Mouse (Mus musculus): ENCODE data around the gene Irgm2.
"Not testable (repeated sequence)": the region's sequence is repeated elsewhere in the genome, so short reads cannot be mapped to it uniquely, and the experiment has no call there.

Gene Irgm2

DNA sequence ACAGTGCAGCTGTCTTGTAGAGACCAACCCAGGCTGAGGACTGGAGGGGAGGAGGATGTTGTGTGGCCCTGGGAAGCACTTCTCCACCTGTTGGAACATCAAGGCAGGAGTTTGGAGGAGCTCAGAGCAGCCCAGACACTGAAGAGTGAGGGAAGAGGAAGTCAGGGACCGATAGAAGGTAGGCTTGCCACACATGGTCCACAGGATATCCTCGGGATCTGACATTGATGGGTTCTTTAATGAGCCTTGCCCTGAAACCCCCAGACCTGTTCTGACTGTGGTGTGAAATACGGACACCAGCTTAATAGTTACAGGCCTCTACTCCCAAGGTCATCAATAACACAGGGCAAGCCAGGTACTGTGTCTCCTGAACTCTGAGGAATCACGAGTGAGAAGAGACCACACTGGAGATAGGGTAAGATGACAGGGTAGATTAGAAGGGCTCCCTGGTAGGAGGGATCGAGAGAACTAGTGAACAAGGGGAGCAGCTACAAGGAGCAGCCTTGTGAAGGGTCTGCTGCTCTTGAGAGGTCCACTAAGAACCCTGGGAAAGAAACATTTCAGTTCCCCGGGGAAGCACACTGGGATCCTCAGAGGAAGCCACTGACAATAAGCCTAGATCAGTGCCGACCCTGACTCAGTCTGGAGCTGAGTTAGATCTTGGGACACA is 14.4 kb downstream of the Irgm2 start:
- DNase-seq (ENCODE audit: extremely low spot score, low spot score), result no peak

DNA sequence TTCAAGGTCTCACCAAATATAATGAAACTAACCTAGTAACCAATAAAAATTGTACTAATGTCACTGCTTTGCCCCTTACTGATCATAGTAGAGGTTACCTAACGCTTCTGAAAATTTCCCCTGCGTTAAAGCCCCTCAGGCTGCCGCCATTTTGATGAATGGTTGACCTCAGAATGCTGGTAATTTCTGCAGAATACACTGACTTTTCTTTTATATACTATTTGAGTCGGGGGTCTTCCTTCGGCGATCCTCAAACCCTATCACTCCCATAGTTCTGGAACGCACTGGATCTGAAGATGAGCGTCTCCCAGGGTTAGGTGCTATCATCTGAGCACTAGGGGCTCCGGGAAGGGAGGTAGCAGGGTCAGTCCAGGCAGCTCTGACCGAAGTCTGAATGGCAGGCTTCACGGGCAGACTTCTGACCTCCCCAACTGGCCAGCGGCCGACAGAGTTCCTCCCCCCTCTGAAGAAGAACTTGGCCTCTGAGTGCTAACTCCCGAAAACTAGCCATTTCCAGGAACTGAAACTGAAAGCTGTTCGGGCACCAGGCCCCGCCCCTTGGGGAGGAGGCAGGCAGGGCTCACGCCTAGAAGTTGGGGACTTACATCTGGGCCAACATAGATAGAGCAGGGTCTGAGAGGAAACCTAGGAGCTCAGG is 15.1 kb downstream of the Irgm2 start:
- DNase-seq (ENCODE audit: extremely low spot score, low spot score), result peak; percentile 27

DNA sequence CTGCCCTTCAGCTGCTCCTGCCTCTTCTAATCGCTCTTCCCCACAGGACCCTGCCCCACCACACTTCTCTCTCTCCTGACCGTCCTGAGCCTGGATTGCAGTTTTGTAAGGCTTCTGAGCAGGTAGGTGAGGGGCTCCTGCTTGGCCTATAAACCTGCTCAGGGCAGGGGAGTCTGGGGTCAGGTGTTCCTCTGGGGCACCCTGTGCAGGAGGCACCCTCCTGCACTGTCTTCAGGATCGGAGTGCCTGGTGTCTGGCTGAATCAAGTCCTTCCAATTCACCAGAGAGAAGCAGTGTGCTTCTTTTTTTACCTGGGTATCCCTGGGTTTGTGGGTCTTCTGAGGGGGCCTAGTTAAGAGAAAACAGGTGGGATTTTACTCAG is 15.6 kb downstream of the Irgm2 start:
- not testable (repeated sequence) for DNase-seq (ENCODE audit: extremely low spot score, low spot score)

DNA sequence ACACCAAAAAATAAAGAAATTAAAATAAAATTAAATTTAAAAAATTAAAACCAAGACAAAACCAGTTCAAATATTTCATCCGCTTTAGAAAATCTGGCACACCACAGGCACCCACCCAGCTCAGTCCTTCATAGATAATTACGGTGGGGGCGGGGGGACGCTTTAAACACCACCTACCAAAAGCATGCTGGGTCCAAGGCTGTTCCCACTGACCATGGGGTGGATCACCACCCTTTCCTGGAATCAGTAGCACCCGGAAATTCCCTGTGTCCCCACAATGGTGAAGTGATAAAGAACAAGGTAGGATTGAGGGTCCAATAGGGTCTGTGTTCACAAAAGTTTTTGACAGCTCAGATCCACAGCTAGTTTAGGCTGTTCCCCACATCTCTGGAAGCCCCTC is 16.4 kb downstream of the Irgm2 start:
- no peak for DNase-seq (ENCODE audit: extremely low spot score, low spot score)

DNA sequence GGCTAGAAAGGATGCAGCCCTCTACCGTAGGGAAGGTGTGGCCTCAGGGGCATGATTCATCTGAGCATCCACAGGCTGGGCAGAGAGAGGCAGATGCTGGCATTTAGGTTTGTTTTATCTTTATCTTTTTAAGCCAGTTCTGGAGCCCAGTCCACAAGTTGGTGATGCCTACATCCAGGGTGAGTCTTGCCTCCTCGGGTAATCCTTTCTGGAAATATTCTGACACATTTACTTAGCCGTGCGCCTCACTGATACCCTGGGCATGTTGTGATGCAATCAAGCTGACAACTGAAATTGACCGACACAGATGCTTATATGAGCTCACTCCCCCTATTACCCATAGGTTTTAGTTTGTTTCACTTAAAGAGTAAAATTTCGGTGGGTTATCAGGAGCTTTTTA is 17.4 kb downstream of the Irgm2 start:
- DNase-seq (ENCODE audit: extremely low spot score, low spot score), result no peak

DNA sequence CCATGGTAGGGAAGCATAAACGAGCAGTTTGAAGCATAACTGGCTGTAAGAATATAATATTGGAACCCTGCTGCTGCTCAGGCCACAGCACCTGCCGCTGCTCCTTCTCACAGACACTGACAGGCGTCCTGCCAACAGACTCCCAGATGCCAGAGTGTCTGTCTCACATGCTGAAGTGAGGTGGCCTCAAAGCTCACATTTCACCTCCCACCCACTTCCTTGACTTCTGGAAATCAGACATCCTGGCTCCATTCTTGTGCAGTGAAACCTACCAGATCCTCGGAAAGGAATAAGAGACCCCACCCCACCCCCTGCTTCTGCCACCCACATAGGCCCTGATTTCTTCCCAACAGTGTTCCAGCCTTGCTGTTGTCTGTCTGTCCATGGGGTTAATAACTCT is 24.3 kb downstream of the Irgm2 start:
- DNase-seq (ENCODE audit: extremely low spot score, low spot score), result no peak

DNA sequence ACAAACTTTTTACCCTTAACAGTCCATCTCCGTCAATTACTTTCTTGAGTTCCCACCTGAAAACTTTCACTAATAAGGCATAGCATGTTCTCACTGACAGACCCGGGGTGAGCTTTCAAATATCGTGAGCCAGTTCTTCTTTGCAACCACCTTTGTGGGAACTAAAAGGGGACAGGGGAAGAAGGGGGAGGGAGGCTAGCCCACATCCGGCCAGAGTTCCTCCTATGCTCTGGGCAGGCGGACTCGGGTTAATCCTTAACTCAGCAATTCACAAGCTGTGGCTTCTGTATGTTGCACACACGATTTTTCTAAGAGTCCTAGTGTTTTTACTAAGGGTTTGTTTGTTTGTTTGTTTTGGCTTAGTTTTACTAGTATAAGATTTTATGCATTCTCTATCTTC is 24.9 kb downstream of the Irgm2 start:
- DNase-seq (ENCODE audit: extremely low spot score, low spot score), result no peak

DNA sequence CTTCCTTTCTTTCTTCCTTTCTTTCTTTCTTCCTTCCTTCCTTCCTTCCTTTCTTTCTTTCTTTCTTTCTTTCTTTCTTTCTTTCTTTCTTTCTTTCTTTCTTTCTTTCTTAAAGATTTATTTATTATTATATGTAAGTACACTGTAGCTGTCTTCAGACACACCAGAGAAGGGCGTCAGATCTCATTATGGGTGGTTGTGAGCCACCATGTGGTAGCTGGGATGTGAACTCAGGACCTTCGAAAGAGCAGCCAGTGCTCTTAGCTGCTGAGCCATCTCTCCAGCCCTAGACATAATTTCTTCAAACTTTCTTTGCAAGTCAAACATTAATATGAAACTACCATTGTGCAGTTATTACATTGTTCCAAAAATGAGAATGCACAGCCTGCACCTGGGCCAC is 25.5 kb downstream of the Irgm2 start:
- DNase-seq (ENCODE audit: extremely low spot score, low spot score), result not testable (repeated sequence)

DNA sequence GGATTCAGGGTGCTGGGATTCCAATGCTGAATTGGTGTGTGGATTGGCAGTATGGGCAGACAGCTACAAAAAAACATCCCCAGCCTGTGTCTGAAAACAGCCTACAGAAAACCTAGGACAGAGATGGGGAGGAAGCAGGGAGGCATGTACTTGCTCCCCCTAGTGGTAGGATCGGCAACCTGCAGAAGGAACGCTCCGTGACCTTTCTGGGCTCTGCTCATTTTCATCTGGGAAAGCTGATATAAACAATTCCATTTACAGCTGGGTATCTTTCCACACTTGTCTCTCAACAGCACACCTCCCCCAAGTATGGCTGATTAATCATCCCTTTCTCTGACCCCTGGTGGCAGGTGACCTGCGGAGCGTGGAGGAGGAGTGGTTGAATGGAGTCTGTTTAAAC is 26.2 kb downstream of the Irgm2 start:
- DNase-seq (ENCODE audit: extremely low spot score, low spot score), result peak; percentile 81

DNA sequence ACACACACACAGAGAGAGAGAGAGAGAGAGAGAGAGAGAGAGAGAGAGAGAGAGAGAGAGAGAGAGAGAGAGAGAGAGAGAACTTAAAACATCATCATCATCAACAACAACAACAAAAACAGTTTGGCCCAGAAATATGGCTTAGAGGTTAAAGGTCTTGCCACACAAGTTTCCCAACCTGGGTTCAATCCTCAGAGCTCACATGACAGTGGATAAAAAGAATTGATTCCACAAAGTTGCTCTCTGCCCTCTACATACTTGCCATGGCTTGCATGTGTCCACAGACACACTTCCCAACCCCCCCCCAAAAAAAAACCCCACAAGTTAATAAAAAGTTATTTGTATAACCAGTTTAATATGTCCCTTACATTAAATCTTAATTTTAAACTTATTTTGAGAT is 27.0 kb downstream of the Irgm2 start:
- DNase-seq (ENCODE audit: extremely low spot score, low spot score), result no peak

DNA sequence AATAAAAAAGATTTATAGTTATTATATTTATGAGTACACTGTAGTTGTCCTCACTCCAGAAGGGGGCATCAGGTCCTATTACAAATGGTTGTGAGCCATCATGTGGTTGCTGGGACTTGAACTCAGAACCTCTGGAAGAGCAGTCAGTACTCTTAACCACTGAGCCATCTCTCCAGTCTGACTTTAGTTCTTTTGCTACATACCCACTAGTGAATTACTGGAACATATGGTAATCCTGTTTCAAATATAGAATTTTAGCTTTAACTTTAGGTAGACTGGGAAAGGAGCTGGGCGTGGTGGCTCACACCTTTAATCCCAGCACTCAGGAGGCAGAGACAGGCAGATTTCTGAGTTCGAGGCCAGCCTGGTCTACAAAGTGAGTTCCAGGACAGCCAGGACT is 28.6 kb downstream of the Irgm2 start:
- DNase-seq (ENCODE audit: extremely low spot score, low spot score), result not testable (repeated sequence)

DNA sequence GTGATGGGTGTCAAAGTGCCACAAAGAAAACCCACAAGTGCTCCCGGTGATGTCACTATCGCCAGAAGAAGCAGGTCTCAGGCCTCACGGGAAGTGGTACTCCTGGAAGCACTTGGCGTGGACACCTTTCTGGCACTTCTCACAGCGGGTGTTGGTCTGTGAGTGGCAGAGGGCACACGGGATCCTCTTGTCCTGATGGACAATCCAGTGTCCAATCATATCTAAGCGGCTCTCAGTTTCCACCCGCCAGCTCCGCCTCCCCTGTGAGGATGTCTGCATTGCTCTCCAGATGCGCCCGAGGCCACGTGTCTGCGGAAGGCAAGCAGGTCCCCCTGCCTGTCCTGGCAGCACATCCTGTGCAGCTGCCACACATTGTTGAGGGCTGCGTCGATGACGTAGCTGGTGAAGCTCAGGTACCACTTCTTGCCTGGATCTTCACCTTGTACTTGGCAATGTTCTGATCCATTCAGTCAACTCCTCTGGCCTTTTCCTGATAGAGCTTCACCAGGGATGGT is 31.0 kb downstream of the Irgm2 start:
- no peak for DNase-seq (ENCODE audit: extremely low spot score, low spot score)

DNA sequence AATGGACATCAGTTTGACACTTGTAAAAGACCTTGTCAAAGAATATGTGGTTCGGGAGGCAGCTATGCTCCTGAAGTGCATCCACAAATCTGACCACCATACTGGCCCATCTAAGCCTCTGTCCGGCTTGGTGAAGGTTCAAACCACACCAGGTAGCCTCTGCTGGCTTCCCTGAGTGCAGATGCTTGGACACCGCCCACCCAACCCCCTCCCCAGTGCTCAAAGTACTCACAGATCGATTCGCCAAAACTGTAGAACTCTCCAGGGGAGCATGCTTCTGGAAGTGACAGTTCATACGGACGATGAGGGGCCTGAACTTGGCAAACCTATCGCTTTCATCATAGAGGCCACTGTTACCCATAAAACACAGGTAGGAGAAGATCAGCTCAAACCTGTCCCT is 31.7 kb downstream of the Irgm2 start:
- DNase-seq (ENCODE audit: extremely low spot score, low spot score), result no peak

DNA sequence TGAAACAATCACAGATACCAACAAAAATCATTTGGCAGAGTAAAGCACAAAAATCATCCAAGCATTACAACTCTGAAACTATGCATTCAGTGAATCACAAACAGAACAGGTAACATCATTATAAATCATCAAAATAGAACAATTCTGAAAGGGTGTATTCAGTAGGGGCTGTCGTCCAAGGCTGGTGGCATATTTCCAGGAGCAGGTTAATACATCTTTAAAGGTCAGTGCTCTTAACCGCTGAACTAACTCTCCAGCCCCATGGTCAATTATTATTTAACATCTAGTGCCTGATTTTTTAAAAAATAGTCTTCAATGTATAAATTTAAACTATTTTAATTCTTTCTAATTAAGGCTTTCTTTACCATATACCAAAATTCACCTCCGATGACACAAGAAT is 35.1 kb downstream of the Irgm2 start:
- DNase-seq (ENCODE audit: extremely low spot score, low spot score), result not testable (repeated sequence)

DNA sequence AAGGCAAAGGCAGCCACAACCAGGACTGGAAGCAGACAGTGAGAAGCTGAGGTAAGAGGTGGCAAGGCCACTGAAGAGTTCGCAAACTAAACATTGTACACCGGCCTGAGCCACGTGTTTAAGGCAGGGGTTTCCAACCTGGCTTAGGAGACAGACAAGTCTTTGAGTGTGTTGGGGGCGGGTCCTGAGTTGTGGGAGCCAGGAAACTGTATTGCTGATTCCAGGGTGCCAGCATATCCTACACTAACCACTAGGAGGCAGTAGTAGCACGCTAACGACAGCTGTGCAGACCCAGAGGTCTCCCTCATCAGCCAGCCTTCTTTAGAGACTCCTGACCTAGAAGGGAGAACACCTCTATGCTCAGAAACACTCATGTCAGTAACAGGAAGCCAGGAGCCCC is 35.7 kb downstream of the Irgm2 start:
- peak; percentile 38 for DNase-seq (ENCODE audit: extremely low spot score, low spot score)

DNA sequence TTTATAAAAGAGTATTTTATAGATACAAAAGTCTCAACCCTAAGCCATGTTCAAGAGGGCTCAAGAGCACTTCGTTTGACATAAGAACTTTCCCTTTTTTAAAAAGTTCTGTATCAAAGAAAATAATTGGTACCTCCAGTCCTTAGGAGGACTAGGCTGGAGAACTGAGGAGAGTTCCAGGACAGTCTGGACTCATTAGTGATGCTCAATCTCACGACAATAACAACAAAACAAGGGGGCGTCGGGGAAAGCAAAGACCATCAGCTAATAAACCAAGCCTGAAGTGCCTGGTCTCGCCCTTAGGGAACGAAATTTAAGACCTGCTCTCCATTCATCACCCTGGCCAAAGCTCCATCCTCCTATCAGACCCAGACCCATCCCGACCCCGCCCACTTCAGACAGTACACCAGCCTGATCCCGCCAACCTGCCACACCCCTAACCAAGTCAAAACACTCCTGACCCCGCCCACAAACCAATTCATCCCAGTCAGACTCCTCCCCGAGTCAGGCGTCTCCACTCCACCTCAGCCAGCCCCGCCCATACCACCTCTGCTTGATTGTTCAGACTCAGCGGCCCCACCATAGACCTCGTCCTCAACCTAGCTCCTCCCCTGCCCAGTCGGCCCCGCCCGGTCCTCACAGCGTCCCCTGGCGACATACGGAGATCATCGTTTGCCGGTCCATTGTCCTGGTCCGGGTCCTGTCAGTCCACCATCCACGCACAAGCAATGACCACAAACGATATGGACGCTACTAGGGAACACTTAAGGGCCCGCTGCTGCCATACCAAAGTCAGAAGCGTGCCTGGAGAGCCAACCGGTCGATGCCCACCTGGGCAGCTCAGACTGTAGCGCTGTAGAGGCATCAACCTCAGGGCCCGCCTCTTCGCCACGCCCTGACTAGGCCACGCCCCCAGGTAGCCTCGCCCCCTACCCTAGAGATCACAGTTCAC is 39.7 kb downstream of the Irgm2 start:
- peak; percentile 79 for DNase-seq (ENCODE audit: extremely low spot score, low spot score)

DNA sequence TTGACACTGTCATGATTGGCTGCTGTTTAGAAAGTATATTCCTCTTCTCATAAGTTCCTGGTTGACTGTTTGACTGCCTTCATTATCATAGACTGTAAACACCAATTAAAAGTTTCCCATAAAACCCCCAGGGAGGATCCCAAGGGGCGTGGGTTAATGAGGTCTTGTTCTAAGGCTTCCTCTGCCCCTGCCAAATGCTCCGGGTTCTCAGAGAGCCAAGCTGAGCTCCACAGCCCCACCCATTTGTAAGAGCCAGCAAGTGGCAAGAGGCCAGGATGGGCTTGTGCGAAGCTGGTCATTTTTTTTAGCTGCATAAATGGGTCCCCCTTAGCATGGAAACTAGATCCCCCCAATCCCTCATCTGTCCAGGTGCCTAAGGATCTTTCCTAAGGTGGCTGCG is 47.9 kb downstream of the Irgm2 start:
- DNase-seq (ENCODE audit: extremely low spot score, low spot score), result no peak

DNA sequence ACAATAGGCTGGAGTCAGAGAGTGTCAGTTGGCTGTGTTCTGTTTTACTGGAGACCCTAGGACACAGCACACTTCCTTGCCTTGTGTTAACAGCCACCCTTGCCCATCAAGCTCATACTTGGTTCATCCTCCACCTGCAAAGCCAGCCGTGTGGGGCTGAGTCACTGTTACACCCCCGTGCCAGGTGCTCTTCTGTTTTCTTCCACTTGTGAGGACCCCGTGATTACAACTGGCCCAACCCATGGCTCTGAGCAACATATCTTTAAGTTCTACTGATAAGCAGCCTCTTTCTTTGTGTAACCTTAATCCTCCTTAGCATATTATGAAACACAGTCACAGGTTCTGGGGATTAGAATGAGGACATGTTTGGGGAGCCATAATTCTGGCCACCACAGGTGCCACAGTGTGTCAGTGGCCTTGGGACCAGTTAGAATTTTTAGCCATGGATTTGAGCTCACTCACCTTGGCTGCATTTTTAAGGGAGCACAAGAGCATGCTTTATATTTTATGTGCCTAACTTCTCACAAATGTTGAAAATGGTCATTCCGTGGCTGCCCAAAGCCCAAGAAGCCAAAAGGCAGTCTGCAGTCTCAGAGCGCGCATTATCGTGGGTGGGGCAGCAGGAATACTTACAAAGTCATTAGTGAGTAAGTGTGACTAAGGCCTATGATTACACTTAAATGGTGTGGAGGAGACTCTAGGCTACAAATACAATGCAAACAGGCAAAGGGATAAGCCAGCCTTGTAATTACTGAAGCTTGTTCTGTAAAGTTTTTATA is 50.0 kb downstream of the Irgm2 start:
- no peak for DNase-seq (ENCODE audit: extremely low spot score, low spot score)

DNA sequence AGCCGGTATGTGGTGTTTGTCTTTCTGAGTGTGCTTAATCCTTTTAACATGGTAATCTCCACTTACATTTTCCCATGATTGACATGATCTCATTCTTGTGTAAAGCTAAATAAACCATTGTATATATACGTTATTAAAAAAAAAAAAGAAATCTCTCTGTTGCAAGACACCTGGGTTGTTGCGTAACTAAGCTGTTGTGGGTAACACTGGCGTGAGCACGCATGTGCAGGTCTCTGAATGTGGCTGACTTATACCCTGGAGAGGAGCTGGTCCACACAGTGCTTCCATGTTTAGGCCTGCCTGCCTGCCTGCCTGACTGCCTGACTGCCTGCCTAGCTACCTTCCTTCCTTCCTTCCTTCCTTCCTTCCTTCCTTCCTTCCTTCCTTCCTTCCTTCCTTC is 51.1 kb downstream of the Irgm2 start:
- no peak for DNase-seq (ENCODE audit: extremely low spot score, low spot score)

DNA sequence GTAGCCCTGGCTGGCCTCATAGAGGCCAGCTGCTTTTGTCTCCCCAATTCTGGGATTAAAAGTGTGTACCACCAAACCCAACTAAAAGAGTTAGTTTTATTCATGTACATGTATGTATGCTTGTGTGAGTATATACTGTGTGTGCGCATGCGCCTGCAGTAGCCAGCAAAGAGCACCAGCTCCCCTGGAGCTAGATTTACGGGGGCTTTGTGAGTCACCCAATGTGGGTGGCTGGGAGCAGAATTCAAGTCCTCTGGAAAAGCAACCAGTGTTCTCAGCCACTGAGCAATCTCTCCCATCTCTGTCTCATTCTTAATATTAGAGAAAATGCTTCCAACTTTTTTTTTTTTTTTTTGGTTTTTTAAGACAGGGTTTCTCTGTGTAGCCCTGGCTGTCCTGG is 55.0 kb downstream of the Irgm2 start:
- no peak for DNase-seq (ENCODE audit: extremely low spot score, low spot score)

DNA sequence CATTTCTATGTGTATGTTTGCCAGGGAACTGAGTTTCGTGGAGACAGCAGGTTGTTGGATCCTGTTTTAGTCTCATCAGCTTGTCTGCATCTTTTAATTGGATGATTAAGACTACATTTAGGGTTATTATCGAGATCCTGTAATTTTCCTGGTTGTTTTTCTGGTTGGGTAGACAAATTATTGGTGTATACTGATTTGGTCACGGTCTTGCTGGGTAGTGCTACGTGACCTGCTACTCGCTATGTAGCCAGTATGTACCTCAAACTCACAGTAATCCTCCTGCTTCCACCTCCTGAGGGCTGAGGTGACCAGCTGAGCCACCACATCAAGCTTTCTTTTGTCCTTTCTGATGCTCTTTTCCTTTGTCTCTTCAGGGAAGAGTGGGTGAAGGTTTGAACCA is 58.4 kb downstream of the Irgm2 start:
- DNase-seq (ENCODE audit: extremely low spot score, low spot score), result no peak

Data from neural tube, embryonic 10.5 days (tissue).